Mouse (Mus musculus): ENCODE measurements around the gene Dusp13.

The Dusp13 gene

GRCm38 (mm10) chr14:21703255-21703654, 47.7 kb downstream of the Dusp13 start:
- no peak for DNase-seq (ENCODE audit: low spot score)

- DNase-seq (ENCODE audit: low spot score): no peak
These were observed 48.3 kb downstream of the Dusp13 start for GRCm38 (mm10) chr14:21702691-21703090.

GRCm38 (mm10) chr14:21696186-21696830, 54.7 kb downstream of the Dusp13 start:
- DNase-seq (ENCODE audit: low spot score): no peak

GRCm38 (mm10) chr14:21695020-21695419, 56.0 kb downstream of the Dusp13 start:
- no peak for DNase-seq (ENCODE audit: low spot score)

- DNase-seq (ENCODE audit: low spot score): no peak
These were observed 59.9 kb downstream of the Dusp13 start for GRCm38 (mm10) chr14:21691070-21691469.

GRCm38 (mm10) chr14:21686376-21687279, 64.4 kb downstream of the Dusp13 start:
- DNase-seq (ENCODE audit: low spot score): no peak

GRCm38 (mm10) chr14:21685411-21686146, 65.4 kb downstream of the Dusp13 start:
- DNase-seq (ENCODE audit: low spot score): no peak

- no peak for DNase-seq (ENCODE audit: low spot score)
These were observed 67.1 kb downstream of the Dusp13 start for GRCm38 (mm10) chr14:21683834-21684233.
